Mouse (Mus musculus): ENCODE measurements at regions not wholly inside any gene's neighbourhood (a gene's known extent, or its start where the extent isn't known, plus 50 kb on each side); places are given as distances from the start of the nearest gene placed in this dataset.
A peak's percentile ranks its signal among the peaks of the same experiment; 100 is the strongest.

- no peak for DNase-seq (ENCODE audit: low spot score in 2 of 2)
- intact Hi-C loops (cut with DNase I), result no loop called here
Observed at GRCm38 (mm10) chr11:26931766-26932165, 338.0 kb upstream of the Vrk2 start.

- DNase-seq (ENCODE audit: low spot score in 2 of 2), result no peak
- intact Hi-C loops (cut with DNase I), result no loop called here
Observed at GRCm38 (mm10) chr11:26907099-26907498, 313.3 kb upstream of the Vrk2 start.

GRCm38 (mm10) chr11:26881635-26882034 is 287.8 kb upstream of the Vrk2 start:
- DNase-seq (ENCODE audit: low spot score in 2 of 2), result peak in 1 of 2 experiments; percentile 2
- intact Hi-C loops (cut with DNase I), result no loop called here
